Mouse (Mus musculus): ENCODE results near the gene Tox2.

GRCm38 (mm10) chr2:163256765-163257164 is 53.8 kb downstream of the Tox2 start:
- no peak for TF ChIP-seq CTCF (IDR thresholded peaks at IDR 0.05)
- TF ChIP-seq EP300 (IDR thresholded peaks at IDR 0.05) = no peak

All from lung, postnatal 0 days (tissue).